Mouse (Mus musculus) kidney, postnatal 25 days (tissue): ENCODE results near the gene Slc6a16.

Experiments
- DNase-seq, 2 experiments: peaks; one replicate each; pipeline ENCODE4 v3.0.0; 2021; ENCODE audit warnings: mixed read lengths in 2 of 2

Gene Slc6a16

GRCm38 (mm10) chr7:45313495-45313894, 72.6 kb downstream of the Slc6a16 start:
- DNase-seq: no peak

- peak; percentile 59 to 81 for DNase-seq
Observed at GRCm38 (mm10) chr7:45315182-45315701, 74.4 kb downstream of the Slc6a16 start.

- peak in 1 of 2 experiments; percentile 28 for DNase-seq
Observed at GRCm38 (mm10) chr7:45316536-45316935, 75.7 kb downstream of the Slc6a16 start.

GRCm38 (mm10) chr7:45322245-45322644, 81.4 kb downstream of the Slc6a16 start:
- DNase-seq: no peak
